Mouse (Mus musculus) heart, postnatal 36 days (tissue): ENCODE data around the gene B3gnt8. TPM values are rescaled to one million over a fixed set of nuclear protein-coding genes. Genes with fewer than 3 reads are reported as not detected.

ENCODE experiments used
- DNase-seq, 2 experiments: peaks; one replicate each; pipeline ENCODE4 v3.0.0; 2021 to 2022
- intact Hi-C: fragments of 180-260 bp; cut with DNase I; formaldehyde crosslinking; loops from one replicate; pipeline ENCODE4 v1.15.1; 2025
- total RNA-seq, 2 experiments: library from RNA; stranded (reverse); gene quantifications; 2 replicates each; pipeline ENCODE4 v1.2.3; 2021

The B3gnt8 gene
- total RNA-seq, 2 experiments from 2014 or later, result 2.6 to 4.6 TPM

- no peak for DNase-seq
- intact Hi-C loops, result loop anchor here (10.0 kb wide), 1 partner anchor 576 kb away; the partner anchor contains the start of genes Grik5 and Zfp574
Measured at GRCm38 (mm10) chr7:25651281-25651680, 24.8 kb downstream of the B3gnt8 start.

GRCm38 (mm10) chr7:25652244-25652759, 25.8 kb downstream of the B3gnt8 start:
- intact Hi-C loops, result loop anchor here (10.0 kb wide), 1 partner anchor 578 kb away; the partner anchor contains the start of genes Grik5 and Zfp574
- no peak for DNase-seq

GRCm38 (mm10) chr7:25655601-25656428, 29.4 kb downstream of the B3gnt8 start:
- intact Hi-C loops, result loop anchor here (10.0 kb wide), 1 partner anchor 581 kb away; the partner anchor contains the start of genes Grik5 and Zfp574
- DNase-seq, result no peak

GRCm38 (mm10) chr7:25657785-25658184, 31.3 kb downstream of the B3gnt8 start:
- intact Hi-C loops, result loop anchor here (2.0 to 10.0 kb wide), 2 partner anchors 37 to 583 kb away; partner anchors contain the start of genes Grik5 and Zfp574
- DNase-seq, result no peak

- intact Hi-C loops, result loop anchor here (2.0 to 10.0 kb wide), 2 partner anchors 38 to 584 kb away; partner anchors contain the start of genes Grik5 and Zfp574
Measured at GRCm38 (mm10) chr7:25658657-25659472, 32.4 kb downstream of the B3gnt8 start, which contains the start of the genes Bckdha and Exosc5. Gene Bckdha (minus strand): TSS chr7:25658981. Gene Exosc5 (plus strand): TSS chr7:25659164.

GRCm38 (mm10) chr7:25666381-25666780, 39.9 kb downstream of the B3gnt8 start:
- intact Hi-C loops, result no loop called here
- DNase-seq, result no peak

More at GRCm38 (mm10) chr7:25658657-25659472, 32.4 kb downstream of the B3gnt8 start, which contains the start of the genes Bckdha and Exosc5:
- peak; percentile 98 to 99 for DNase-seq

- DNase-seq, result no peak
- intact Hi-C loops, result no loop called here
Measured at GRCm38 (mm10) chr7:25669158-25669557, 42.7 kb downstream of the B3gnt8 start.

GRCm38 (mm10) chr7:25669631-25670030, 43.2 kb downstream of the B3gnt8 start:
- DNase-seq, result no peak
- intact Hi-C loops, result no loop called here

GRCm38 (mm10) chr7:25670096-25670495, 43.6 kb downstream of the B3gnt8 start:
- DNase-seq, result no peak

GRCm38 (mm10) chr7:25671686-25672085, 45.2 kb downstream of the B3gnt8 start:
- no peak for DNase-seq
- intact Hi-C loops, result no loop called here

More at GRCm38 (mm10) chr7:25670096-25670495, 43.6 kb downstream of the B3gnt8 start:
- intact Hi-C loops, result no loop called here

GRCm38 (mm10) chr7:25672442-25672841, 46.0 kb downstream of the B3gnt8 start:
- DNase-seq, result no peak
- intact Hi-C loops, result no loop called here

GRCm38 (mm10) chr7:25674297-25674696, 47.8 kb downstream of the B3gnt8 start:
- intact Hi-C loops, result no loop called here

GRCm38 (mm10) chr7:25674719-25675300, 48.4 kb downstream of the B3gnt8 start, which contains the start of gene Tmem91:
Gene Tmem91 (minus strand): TSS chr7:25675166.
- intact Hi-C loops, result no loop called here
- DNase-seq, result no peak

More at GRCm38 (mm10) chr7:25674297-25674696, 47.8 kb downstream of the B3gnt8 start:
- DNase-seq, result no peak

GRCm38 (mm10) chr7:25675405-25675804, 49.0 kb downstream of the B3gnt8 start:
- intact Hi-C loops, result no loop called here

GRCm38 (mm10) chr7:25676085-25676781, 49.8 kb downstream of the B3gnt8 start:
- intact Hi-C loops, result loop anchor here (2.0 kb wide), 1 partner anchor 15 kb away; no protein-coding TSS in a partner anchor

More at GRCm38 (mm10) chr7:25675405-25675804, 49.0 kb downstream of the B3gnt8 start:
- no peak for DNase-seq

GRCm38 (mm10) chr7:25677013-25677412, 50.6 kb downstream of the B3gnt8 start:
- intact Hi-C loops, result loop anchor here (2.0 kb wide), 1 partner anchor 16 kb away; no protein-coding TSS in a partner anchor
- no peak for DNase-seq

More at GRCm38 (mm10) chr7:25676085-25676781, 49.8 kb downstream of the B3gnt8 start:
- DNase-seq, result peak; percentile 82

GRCm38 (mm10) chr7:25679971-25680370, 53.5 kb downstream of the B3gnt8 start:
- no peak for DNase-seq

GRCm38 (mm10) chr7:25680514-25681258, 54.2 kb downstream of the B3gnt8 start, which contains the start of gene B9d2:
Gene B9d2 (plus strand): TSS chr7:25680780.
- intact Hi-C loops, result no loop called here
- DNase-seq, result peak; percentile 98 to 99

More at GRCm38 (mm10) chr7:25679971-25680370, 53.5 kb downstream of the B3gnt8 start:
- intact Hi-C loops, result no loop called here
